Mouse (Mus musculus) 3T3-L1 (cell line): ENCODE results near the gene Slc30a9.

ENCODE experiments used
- DNase-seq: peaks from one replicate; pipeline ENCODE4 v3.0.0-alpha.2; 2015; ENCODE audit warnings: low read depth, low spot score

Gene Slc30a9

GRCm38 (mm10) chr5:67312522-67312851 lies 5.7 kb downstream of the Slc30a9 start:
- DNase-seq, result no peak

GRCm38 (mm10) chr5:67321656-67322268 lies 15.0 kb downstream of the Slc30a9 start:
- DNase-seq, result no peak

DNA sequence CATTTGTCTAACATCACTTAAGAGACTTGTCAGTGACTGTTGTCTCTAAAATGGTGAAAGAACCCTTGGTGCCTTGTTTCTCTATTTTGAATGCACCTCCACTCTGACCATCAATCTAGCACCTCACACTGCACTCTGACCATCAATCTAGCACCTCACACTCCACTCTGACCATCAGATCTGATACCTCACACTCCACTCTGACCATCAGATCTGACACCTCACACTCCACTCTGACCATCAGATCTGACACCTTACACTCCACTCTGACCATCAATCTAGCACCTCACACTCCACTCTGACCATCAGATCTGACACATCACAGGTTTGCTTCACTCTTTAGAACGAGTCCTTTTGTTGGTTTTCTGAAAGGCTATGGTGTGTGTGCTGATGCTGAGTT lies 17.3 kb downstream of the Slc30a9 start:
- DNase-seq, result no peak

GRCm38 (mm10) chr5:67340811-67341210 lies 34.1 kb downstream of the Slc30a9 start:
- DNase-seq, result no peak

DNA sequence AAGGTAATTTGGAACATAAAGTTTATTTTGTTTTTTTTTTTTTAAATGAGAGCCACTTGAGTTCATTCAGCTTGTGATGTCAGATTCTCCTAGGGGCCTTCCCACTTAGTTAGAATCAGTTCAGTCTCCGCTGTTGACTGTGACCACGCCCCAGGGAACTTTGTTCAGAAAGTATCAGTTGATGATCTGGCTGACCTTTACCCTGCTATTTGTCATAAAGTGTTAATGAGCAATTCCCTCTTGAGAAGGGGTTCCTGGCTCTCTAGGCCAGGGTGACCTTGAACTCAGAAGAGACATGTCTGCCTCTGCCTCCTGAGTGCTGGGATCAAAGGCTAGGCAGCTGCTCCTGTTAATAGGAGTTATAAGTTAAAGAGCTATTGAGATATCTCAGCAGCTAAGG lies 40.3 kb downstream of the Slc30a9 start:
- DNase-seq, result no peak

- DNase-seq, result no peak
Observed at GRCm38 (mm10) chr5:67348949-67349348, 42.2 kb downstream of the Slc30a9 start.

DNA sequence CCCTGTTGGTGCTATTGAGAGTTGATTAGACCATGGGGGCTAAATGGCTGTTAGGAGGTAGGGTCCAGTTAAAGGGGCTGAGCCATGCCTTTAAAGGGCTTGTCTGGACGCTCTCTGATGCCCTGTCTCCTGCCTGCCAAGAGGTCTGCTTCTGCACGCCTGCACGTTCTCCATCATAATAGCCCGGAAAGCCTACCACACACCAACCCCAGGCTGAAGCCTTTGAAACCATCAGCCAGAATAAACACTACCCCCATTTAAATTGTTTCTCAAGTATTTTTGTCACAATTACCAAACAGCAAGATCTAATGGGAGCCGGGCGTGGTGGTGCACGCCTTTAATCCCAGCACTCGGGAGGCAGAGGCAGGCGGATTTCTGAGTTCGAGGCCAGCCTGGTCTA lies 55.6 kb downstream of the Slc30a9 start:
- DNase-seq, result no peak

DNA sequence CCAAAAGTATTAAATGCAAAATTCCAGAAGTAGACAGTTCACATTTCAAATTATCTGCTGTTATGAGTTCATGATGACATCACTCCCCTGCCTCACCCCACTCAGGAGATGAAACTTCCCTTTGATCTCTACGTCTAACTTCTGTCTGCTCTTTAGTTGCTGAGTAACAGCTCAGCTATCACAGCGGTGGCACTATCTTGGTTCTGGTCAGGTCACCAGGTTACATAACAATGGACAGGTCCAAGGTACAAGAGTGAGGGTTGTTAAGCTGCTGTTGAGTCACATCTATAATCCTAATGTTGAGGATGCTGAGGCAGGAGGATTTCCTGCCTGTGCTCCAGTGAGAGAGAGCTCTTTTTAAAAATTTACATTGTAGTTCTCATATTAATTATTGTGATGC lies 56.2 kb downstream of the Slc30a9 start:
- no peak for DNase-seq

DNA sequence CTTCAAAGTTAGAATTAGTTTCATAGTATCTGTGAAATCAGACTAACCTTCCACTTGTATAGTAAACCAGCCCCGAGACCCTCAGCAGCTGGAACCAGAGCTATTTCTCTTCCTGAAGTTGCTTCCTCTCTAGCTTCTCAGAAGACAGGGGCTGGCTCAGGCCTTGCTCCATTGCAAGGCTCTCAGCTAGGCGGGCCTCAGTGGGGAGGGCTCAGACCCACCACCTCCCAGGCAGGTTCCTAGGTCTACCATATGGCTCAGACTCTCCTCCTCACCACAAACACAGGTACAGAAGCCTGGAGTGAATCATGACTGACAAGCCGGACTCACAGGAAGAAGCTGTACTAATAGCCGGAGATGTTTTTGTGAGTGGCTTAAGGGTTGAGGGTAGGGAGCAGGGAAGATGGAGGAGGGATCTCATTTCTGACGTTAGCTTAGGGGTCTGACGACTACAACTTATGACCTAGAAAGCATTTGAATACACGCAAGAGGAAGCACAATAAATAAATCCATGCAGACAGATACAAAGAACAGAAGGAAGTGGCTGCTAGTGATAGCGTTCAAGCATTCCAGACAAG lies 70.4 kb downstream of the Slc30a9 start:
- DNase-seq, result no peak

DNA sequence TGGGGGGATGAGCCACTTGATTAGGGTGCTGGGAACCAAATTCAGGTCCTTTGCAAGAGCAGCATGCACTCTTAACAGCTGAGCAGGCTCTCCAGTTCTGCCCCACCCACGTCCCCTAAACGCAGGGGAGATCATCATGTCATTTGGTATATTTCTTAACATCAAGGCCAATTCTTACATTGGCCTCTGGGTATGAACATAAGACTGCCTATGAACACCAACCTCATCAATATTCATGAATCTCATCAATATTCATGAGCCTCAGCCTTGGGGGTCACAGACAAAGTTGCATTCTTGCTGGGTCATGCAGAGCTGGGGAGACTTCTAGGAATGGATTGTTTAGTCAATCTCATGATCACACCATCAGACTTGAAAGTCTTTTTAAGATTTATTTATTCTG lies 74.9 kb downstream of the Slc30a9 start:
- DNase-seq, result no peak

- no peak for DNase-seq
Observed at GRCm38 (mm10) chr5:67382556-67382955, 75.8 kb downstream of the Slc30a9 start.

DNA sequence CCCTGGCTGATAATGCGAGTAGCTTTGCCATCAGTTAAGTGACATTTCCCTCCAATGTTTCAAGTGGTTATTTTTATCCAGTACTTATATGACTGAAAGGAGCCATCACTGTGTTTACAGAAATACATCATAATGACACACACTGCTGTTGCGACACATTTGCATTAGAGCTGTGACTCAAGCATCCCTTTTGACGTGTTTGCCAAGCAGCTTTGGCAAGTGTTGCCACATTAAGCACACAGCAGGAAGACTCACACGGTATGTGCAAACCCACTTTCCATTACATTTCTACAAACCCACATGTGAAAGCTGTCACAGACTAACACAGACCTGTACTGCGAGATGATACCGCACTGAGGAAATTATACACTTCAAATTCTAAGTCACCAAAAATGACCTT lies 87.2 kb downstream of the Slc30a9 start:
- DNase-seq, result peak; percentile 77

DNA sequence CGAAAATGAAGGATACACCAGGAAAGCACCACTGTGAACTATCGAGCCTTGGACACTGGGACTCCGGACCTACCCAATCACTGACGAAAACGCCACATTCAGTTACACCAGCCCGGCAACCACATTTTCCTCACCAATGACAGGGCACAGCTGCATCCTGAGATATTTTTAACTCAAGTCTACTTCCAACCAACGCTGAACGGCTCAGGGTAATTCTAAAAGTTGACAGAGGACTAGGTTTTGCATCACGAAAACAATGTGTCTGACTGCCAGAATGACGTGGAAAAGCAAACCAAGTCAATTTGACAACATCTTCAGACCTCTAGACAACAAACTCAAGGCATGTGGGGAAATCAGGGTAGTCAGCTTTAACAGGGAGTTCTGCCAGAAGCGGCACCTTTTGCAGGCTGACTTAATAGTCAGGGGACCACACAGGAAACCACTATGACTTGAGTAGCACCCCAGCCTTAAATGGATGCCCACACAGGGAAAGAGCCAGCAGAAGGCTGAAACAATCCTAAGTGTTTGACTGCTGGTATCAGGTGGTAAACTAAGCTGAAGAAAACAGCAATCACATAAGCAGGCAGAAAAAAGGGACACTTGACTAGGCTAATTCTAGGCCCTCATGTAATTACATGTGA lies 88.6 kb downstream of the Slc30a9 start:
- no peak for DNase-seq

GRCm38 (mm10) chr5:67397186-67397585 lies 90.4 kb downstream of the Slc30a9 start:
- DNase-seq, result no peak

DNA sequence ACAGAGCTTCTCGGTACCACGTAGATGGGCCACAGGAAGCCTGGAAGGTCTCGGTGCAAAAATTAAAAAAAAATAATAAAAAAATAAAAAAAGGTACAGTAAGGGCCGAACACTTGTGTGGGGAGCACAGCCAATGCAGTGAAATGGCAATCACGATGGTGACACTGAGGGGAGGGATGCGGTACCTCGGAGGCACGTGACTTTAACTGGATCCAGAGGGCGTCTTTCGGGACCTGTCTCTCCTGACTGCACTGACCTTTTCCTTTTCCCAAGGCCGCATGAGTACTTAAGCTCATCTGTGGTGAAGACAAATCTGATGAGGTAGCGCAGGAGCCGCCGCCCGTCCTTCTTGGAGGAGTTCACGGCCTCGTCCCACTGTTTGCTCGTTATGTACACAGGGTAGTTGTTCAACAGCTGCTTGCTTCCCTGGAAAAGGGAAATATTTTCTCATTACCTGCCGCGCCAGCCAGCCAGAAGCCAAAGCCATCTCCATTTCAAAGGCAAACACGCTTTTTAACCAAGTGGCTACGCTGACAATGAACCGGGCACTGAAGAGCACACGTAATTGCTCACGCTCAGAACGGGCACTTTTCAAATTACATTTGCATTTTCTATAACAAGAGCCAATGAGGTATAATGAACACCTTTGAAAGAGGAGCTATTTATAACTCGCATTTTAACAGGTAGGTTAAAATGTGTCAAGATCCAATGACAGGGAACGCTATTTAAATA lies 93.3 kb downstream of the Slc30a9 start:
- DNase-seq, result no peak

DNA sequence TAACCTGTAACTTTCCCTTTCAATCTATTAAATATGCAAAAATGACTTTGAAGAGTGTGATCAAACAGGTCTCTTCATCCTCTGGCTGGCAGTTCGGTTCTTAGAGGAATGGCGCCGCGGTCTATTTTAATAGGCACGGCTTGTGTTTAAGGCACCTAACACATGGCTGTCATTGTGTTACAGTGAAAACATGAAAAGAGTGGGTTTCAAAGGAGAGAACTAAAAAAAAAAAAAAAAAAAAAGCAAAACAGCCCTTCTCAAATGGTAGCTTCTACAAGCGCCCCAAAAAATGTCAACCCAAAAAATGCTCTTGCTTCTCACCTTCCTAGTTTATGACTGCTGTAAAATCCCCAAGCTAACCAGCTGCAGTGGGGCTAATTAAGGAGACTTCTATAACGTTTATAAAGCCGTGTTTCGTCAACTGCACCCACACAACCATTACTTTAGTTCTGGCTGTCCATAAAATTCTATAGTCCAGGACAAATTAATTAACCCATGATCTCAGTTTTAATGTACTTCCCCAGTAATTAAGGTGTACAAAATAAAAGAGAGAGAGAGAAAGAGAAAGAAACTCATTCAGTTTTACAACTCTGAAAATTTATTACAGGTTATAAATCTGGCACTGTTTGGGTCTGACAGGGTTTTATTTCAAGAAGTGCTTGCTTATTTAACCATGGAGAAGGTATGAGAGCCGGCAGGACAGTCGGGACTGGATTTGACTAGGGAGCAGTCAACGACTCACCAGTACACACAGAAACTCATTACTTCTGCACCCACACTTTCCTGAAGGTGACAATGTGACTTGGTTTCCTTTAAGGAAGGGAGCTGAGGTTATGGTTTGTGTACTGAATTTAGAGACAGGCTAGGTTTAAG lies 94.1 kb downstream of the Slc30a9 start:
- no peak for DNase-seq

DNA sequence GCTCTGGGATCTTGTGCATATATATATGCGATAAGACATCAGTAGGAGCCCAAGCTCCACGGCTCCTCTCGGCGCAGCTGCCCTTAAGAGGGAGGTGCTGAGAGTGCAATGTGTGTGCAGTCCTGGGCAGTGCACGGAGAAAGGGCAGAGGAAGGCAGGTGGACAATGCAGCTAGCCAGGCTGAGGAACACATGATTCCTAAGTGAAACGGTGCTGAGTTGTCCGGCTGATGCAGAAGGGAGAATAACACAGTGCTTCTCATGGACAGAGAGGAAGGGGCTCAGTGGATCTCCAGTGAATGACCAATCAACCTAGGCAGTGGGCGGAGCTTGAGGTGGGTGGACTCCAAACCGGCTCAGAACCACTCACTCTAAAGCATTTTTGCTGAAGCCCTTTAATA lies 94.9 kb downstream of the Slc30a9 start:
- no peak for DNase-seq

DNA sequence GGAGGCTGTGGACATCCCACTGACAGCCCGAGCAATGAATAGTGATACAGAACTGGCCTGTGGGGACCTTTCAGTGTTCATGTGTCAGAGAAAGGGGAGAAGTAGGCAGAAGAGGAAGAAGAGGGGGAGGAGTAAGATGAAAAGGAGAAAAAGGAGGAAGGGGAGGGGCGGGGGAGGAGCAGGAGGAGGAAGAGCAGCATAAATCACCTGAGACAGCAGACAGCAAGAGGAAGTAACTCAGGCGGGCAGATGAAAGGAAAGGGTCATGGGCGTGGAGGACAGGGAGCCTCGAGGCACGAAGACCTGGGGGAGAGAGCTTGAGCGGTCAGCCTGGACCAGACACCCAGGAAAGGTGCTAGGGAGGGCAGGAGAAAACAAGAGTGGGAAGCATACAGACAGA lies 97.6 kb downstream of the Slc30a9 start:
- no peak for DNase-seq

- no peak for DNase-seq
Observed at GRCm38 (mm10) chr5:67404919-67405318, 98.2 kb downstream of the Slc30a9 start.
